Mouse (Mus musculus): ENCODE results near the gene Cbl. TPM values are rescaled to one million over a fixed set of nuclear protein-coding genes. Genes with fewer than 3 reads are reported as not detected.

Gene Cbl
- polyA plus RNA-seq, 1 experiment from 2014 or later = 18.7 TPM

DNA sequence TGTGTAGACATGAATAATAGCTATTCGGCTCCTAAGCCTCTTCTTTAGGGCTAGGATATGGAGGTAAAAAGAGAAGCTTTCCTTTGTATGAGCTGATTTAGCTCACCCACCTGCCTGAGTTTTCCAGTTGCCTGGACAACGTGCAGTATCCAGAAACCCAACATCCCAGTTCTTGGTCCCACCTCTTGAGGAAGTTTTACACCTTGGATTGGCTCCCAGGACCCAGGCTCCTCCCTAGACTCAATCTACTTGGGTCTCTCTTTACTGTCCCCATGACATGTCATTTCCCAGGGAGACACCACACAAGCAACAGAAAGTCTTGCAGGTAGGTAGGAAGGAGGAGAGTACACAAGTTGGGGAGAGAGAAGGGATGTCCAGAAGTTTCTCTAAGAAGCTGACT, 6.5 kb upstream of the Cbl start, which contains the start of gene Ccdc153:
TSS of gene Ccdc153 (plus strand) at position 278 of the 400 bp plus-strand sequence.
- H3K9me3 ChIP-seq = no peaks in the 10 kb centered on the region
- 51% methylated on average over 2 of the region's 2 CpGs for whole genome bisulfite sequencing
- peaks cover 10% of the 10 kb centered on the region; the same call in 1 of the 2 replicates for H3K27me3 ChIP-seq
- no peaks in the 10 kb centered on the region for H3K36me3 ChIP-seq
- H3K4me1 ChIP-seq (replicated peaks) = peaks cover 6% of the 10 kb centered on the region; the same call in 1 of the 2 replicates
- no peak within 1 kb of the TSS for H3K4me3 ChIP-seq (replicated peaks)
- no peak for ATAC-seq (ENCODE audit: insufficient number of reproducible peaks, insufficient read depth, low FRiP score, low TSS enrichment, low read depth)
- H3K4me2 ChIP-seq = no peak within 1 kb of the TSS
- no peak within 1 kb of the TSS for H3K27ac ChIP-seq
- H3K9ac ChIP-seq (replicated peaks) = no peak within 1 kb of the TSS

DNA sequence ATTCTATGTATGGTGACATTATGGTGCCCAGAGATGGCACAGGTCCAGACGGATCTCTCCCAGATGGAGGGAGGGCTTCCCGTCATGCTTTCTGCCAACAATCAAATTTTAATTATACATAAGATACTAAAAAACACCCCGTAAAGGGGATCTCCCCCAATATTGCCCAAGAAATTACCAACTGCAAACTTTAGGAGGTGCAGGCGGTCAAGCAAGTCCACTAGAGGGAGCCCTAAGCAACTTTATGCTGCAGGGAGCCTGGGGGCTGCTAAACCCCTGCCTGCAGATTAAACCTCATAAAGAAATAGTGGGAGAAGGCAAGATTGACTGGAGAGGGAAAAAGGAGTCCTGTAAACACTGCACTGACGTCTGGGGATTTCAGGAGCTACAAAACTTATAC, 5.6 kb upstream of the Cbl start:
- Histone ChIP-seq H3K4me3 (replicated peaks) (no peak overlapping the region), H3K9me3 (no peaks in the 10 kb centered on the region), H3K27me3 (peaks cover 10% of the 10 kb centered on the region; the same call in 1 of the 2 replicates), H3K4me1 (replicated peaks) (peaks cover 7% of the 10 kb centered on the region; the same call in 1 of the 2 replicates), H3K36me3 (no peaks in the 10 kb centered on the region), H3K9ac (replicated peaks) (no peak overlapping the region), H3K4me2 (no peak overlapping the region), H3K27ac (no peak overlapping the region)
- ATAC-seq (ENCODE audit: insufficient number of reproducible peaks, insufficient read depth, low FRiP score, low TSS enrichment, low read depth) = no peak
- 14% methylated on average over 5 of the region's 5 CpGs for WGBS

GRCm38 (mm10) chr9:44238501-44239190, 4.8 kb upstream of the Cbl start:
- H3K4me1 ChIP-seq (replicated peaks) = peaks cover 8% of the 10 kb centered on the region; the same call in 1 of the 2 replicates
- ATAC-seq (ENCODE audit: insufficient number of reproducible peaks, insufficient read depth, low FRiP score, low TSS enrichment, low read depth) = no peak
- H3K4me2 ChIP-seq = no peak overlapping the region
- WGBS = 77% methylated on average over 17 of the region's 17 CpGs
- no peak overlapping the region for H3K9ac ChIP-seq (replicated peaks)
- H3K36me3 ChIP-seq = no peaks in the 10 kb centered on the region
- no peak overlapping the region for H3K27ac ChIP-seq
- no peaks in the 10 kb centered on the region for H3K9me3 ChIP-seq
- peaks cover 9% of the 10 kb centered on the region; the same call in 1 of the 2 replicates for H3K27me3 ChIP-seq
- no peak overlapping the region for H3K4me3 ChIP-seq (replicated peaks)

DNA sequence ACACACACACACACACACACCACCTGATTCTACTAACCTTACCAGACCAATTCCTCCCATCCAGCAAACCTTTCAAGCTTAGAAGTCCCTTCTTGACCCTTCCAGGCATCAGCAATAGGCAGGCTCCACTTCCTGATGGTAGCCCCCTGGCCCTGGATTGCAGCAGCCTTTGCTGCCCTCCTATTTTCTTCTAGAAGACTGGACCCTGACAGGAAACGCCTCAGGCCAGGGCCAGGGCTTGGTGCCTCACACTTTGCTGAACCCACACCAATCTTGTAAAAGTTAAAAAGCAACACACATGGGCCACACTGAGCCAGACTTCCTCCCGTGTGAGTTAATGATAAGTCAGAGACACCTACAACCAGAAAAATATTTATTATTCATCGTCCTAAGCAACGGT, 3.3 kb upstream of the Cbl start:
- no peaks in the 10 kb centered on the region for H3K36me3 ChIP-seq
- H3K9me3 ChIP-seq = no peaks in the 10 kb centered on the region
- peaks cover 17% of the 10 kb centered on the region for H3K4me1 ChIP-seq (replicated peaks)
- peaks cover 6% of the 10 kb centered on the region; the same call in 1 of the 2 replicates for H3K27me3 ChIP-seq
- H3K4me3 ChIP-seq (replicated peaks) = no peak overlapping the region
- 0 out of 2 replicates have a peak overlapping the region, but pooled peaks have one; percentile 40 for H3K9ac ChIP-seq (replicated peaks)
- WGBS = 60% methylated on average over 4 of the region's 4 CpGs
- H3K27ac ChIP-seq = no peak overlapping the region
- ATAC-seq (ENCODE audit: insufficient number of reproducible peaks, insufficient read depth, low FRiP score, low TSS enrichment, low read depth) = no peak
- no peak overlapping the region for H3K4me2 ChIP-seq

DNA sequence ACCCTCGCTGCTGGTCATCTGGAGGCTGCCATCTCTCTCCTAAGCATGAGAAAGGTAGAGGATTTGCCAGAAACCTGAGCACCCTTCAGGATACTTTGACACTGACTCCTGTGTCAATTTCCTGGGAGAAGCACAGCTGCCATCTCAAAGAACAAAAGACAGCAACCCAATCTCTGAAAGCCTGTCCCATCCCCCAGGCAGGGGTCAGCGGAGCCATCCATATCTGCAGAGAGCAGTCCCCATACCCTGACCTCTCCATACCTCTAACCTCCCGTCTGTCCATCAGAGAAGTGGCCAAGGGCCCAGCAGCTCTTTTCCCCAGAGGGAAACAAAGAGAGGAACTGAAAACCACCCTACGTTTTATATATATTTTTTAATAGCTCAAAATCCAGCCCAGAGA, 2.8 kb upstream of the Cbl start:
- Histone ChIP-seq H3K4me3 (replicated peaks) (no peak overlapping the region), H3K27ac (no peak overlapping the region), H3K4me2 (no peak overlapping the region), H3K36me3 (no peaks in the 10 kb centered on the region), H3K27me3 (peaks cover 6% of the 10 kb centered on the region; the same call in 1 of the 2 replicates), H3K9ac (replicated peaks) (no peak overlapping the region), H3K4me1 (replicated peaks) (peaks cover 22% of the 10 kb centered on the region), H3K9me3 (no peaks in the 10 kb centered on the region)
- WGBS = 56% methylated on average over 4 of the region's 4 CpGs
- no peak for ATAC-seq (ENCODE audit: insufficient number of reproducible peaks, insufficient read depth, low FRiP score, low TSS enrichment, low read depth)

GRCm38 (mm10) chr9:44234479-44235427, 904 bp upstream of the Cbl start:
- Histone ChIP-seq H3K27ac (0 out of 2 replicates have a peak overlapping the region, but pooled peaks have one; percentile 50), H3K4me1 (replicated peaks) (peaks cover 25% of the 10 kb centered on the region), H3K9me3 (no peaks in the 10 kb centered on the region), H3K4me3 (replicated peaks) (peak overlapping the region; percentile 84), H3K36me3 (no peaks in the 10 kb centered on the region), H3K9ac (replicated peaks) (peak overlapping the region; percentile 42; the same call in 1 of the 2 replicates), H3K27me3 (no peaks in the 10 kb centered on the region), H3K4me2 (peak overlapping the region; percentile 78)
- 28% methylated on average over 19 of the region's 19 CpGs for WGBS
- ATAC-seq (ENCODE audit: insufficient number of reproducible peaks, insufficient read depth, low FRiP score, low TSS enrichment, low read depth) = no peak

- under 1% methylated on average over 40 of the region's 40 CpGs for WGBS
These were observed 638 bp downstream of the Cbl start for GRCm38 (mm10) chr9:44233021-44233801.

DNA sequence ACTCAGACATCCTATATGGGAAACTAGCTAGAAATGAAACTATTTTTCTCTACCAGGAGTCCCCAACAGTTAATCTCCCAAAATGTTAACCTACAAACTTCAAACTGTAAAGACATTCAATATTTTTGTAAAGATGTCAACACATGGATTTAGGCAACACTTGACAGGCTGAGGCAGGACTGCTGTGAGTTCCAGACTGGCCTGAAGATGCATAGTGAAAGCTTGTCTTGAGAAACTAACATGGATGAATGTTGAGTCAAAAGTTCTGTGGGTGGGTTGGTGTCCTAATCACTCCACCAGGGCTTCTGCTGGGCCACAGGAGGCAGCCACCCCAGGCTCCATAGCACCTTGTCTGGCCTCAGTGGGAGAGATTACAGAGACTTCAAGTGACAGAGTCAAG, 2.2 kb downstream of the Cbl start:
- no peaks in the 10 kb centered on the region for H3K27me3 ChIP-seq
- 0 out of 2 replicates have a peak overlapping the region, but pooled peaks have one; percentile 8 for H3K9ac ChIP-seq (replicated peaks)
- H3K36me3 ChIP-seq = peaks cover 4% of the 10 kb centered on the region
- peak overlapping the region; percentile 78 for H3K4me2 ChIP-seq
- peak overlapping the region; percentile 84; the same call in 1 of the 2 replicates for H3K4me3 ChIP-seq (replicated peaks)
- H3K27ac ChIP-seq = no peak overlapping the region
- peaks cover 21% of the 10 kb centered on the region for H3K4me1 ChIP-seq (replicated peaks)
- ATAC-seq (ENCODE audit: insufficient number of reproducible peaks, insufficient read depth, low FRiP score, low TSS enrichment, low read depth) = no peak
- H3K9me3 ChIP-seq = no peaks in the 10 kb centered on the region

More at GRCm38 (mm10) chr9:44233021-44233801, 638 bp downstream of the Cbl start:
- Histone ChIP-seq H3K4me2 (peak overlapping the region; percentile 78), H3K9ac (replicated peaks) (peak overlapping the region; percentile 86), H3K36me3 (peaks cover under 1% of the 10 kb centered on the region; the same call in 1 of the 2 replicates), H3K27ac (peak overlapping the region; percentile 96), H3K4me1 (replicated peaks) (peaks cover 25% of the 10 kb centered on the region), H3K27me3 (no peaks in the 10 kb centered on the region), H3K9me3 (no peaks in the 10 kb centered on the region), H3K4me3 (replicated peaks) (peak overlapping the region; percentile 84)
- peak; percentile 82 for ATAC-seq (ENCODE audit: insufficient number of reproducible peaks, insufficient read depth, low FRiP score, low TSS enrichment, low read depth)

GRCm38 (mm10) chr9:44225993-44226392, 7.9 kb downstream of the Cbl start:
- H3K27ac ChIP-seq = no peak overlapping the region
- no peak for ATAC-seq (ENCODE audit: insufficient number of reproducible peaks, insufficient read depth, low FRiP score, low TSS enrichment, low read depth)
- H3K36me3 ChIP-seq = peaks cover 4% of the 10 kb centered on the region
- H3K9me3 ChIP-seq = no peaks in the 10 kb centered on the region
- H3K27me3 ChIP-seq = no peaks in the 10 kb centered on the region
- 69% methylated on average over 6 of the region's 6 CpGs for WGBS
- H3K4me3 ChIP-seq (replicated peaks) = no peak overlapping the region
- H3K9ac ChIP-seq (replicated peaks) = no peak overlapping the region
- no peak overlapping the region for H3K4me2 ChIP-seq
- H3K4me1 ChIP-seq (replicated peaks) = peaks cover 9% of the 10 kb centered on the region

- Histone ChIP-seq H3K9me3 (no peaks in the 10 kb centered on the region), H3K9ac (replicated peaks) (no peak overlapping the region), H3K36me3 (peaks cover 18% of the 10 kb centered on the region; the same call in 1 of the 2 replicates), H3K4me2 (no peak overlapping the region), H3K27ac (no peak overlapping the region), H3K27me3 (no peaks in the 10 kb centered on the region), H3K4me1 (replicated peaks) (no peaks in the 10 kb centered on the region), H3K4me3 (replicated peaks) (no peak overlapping the region)
- WGBS = 97% methylated on average over 14 of the region's 14 CpGs
- no peak for ATAC-seq (ENCODE audit: insufficient number of reproducible peaks, insufficient read depth, low FRiP score, low TSS enrichment, low read depth)
These were observed 20.3 kb downstream of the Cbl start for GRCm38 (mm10) chr9:44213538-44213937.

Measured in limb, embryonic 12.5 days (tissue).